Mouse (Mus musculus): ENCODE measurements at regions not wholly inside any gene's neighbourhood (a gene's known extent, or its start where the extent isn't known, plus 50 kb on each side); places are given as distances from the start of the nearest gene placed in this dataset.

- Histone ChIP-seq H3K9ac (ENCODE audit: low read length) (no peak overlapping the region), H3K4me1 (ENCODE audit: control insufficient read depth in 2 of 2, insufficient read depth in 2 of 2, low read length in 2 of 2) (peaks cover 0 to 6% of the 10 kb centered on the region in 2 experiments; a peak in 2 of 4 replicates), H3K4me2 (ENCODE audit: low read length) (no peak overlapping the region), H3K9me3 (ENCODE audit: control insufficient read depth, low read length) (no peaks in the 10 kb centered on the region), H3K36me3 (ENCODE audit: control insufficient read depth, insufficient read depth, low read length) (no peaks in the 10 kb centered on the region), H3K4me3 (ENCODE audit: control insufficient read depth in 1 of 2, insufficient read depth in 1 of 2, low read depth in 1 of 2, low read length in 2 of 2) (no peak overlapping the region), H3K27ac (replicated peaks in 1 of 2; ENCODE audit: control insufficient read depth in 1 of 2, insufficient read depth in 1 of 2, low read depth in 2 of 2, low read length in 2 of 2) (no peak overlapping the region), H3K27me3 (ENCODE audit: control insufficient read depth, insufficient read depth, low read length) (no peaks in the 10 kb centered on the region)
- 87% methylated on average over 9 of the region's 9 CpGs for WGBS
- no peak for ATAC-seq (ENCODE audit: insufficient number of reproducible peaks, insufficient read depth, low FRiP score, low read depth)
Measured at GRCm38 (mm10) chr17:79498321-79498720, 113.3 kb upstream of the Rmdn2 start.

- H3K4me1 ChIP-seq (ENCODE audit: control insufficient read depth in 2 of 2, insufficient read depth in 2 of 2, low read length in 2 of 2): peaks cover 0 to 6% of the 10 kb centered on the region in 2 experiments; a peak in 2 of 4 replicates
- H3K4me2 ChIP-seq (ENCODE audit: low read length): no peak overlapping the region
- H3K36me3 ChIP-seq (ENCODE audit: control insufficient read depth, insufficient read depth, low read length): no peaks in the 10 kb centered on the region
- no peak overlapping the region for H3K9ac ChIP-seq (ENCODE audit: low read length)
- H3K4me3 ChIP-seq (ENCODE audit: control insufficient read depth in 1 of 2, insufficient read depth in 1 of 2, low read depth in 1 of 2, low read length in 2 of 2): no peak overlapping the region
- no peak for ATAC-seq (ENCODE audit: insufficient number of reproducible peaks, insufficient read depth, low FRiP score, low read depth)
- no peaks in the 10 kb centered on the region for H3K27me3 ChIP-seq (ENCODE audit: control insufficient read depth, insufficient read depth, low read length)
- no peaks in the 10 kb centered on the region for H3K9me3 ChIP-seq (ENCODE audit: control insufficient read depth, low read length)
- whole genome bisulfite sequencing: 65% methylated on average over 1 of the region's 1 CpGs
- H3K27ac ChIP-seq (replicated peaks in 1 of 2; ENCODE audit: control insufficient read depth in 1 of 2, insufficient read depth in 1 of 2, low read depth in 2 of 2, low read length in 2 of 2): no peak overlapping the region
Measured at GRCm38 (mm10) chr17:79501031-79501474, 110.6 kb upstream of the Rmdn2 start.

- 64% methylated on average over 2 of the region's 2 CpGs for WGBS
- no peaks in the 10 kb centered on the region for H3K27me3 ChIP-seq (ENCODE audit: control insufficient read depth, insufficient read depth, low read length)
Measured at GRCm38 (mm10) chr17:79501926-79502325, 109.7 kb upstream of the Rmdn2 start.

DNA sequence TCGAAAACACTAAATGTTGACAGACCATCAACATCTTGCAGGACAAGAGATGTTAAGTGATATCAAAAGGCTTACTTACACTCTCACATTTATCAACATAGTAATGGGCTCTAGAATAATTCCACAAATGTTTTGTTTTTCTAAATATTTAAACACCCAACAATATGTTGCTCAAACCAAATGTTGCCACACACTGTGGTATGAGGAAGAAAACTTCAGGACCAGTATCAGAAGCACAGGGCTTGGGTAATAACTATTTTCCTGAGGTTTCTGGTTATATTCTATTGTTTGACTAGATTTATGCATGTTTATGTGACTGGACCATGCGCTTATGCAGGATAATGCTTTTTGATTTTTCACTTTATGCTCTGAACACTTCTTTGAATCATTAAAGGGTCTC lies 108.6 kb upstream of the Rmdn2 start:
- no peak for ATAC-seq (ENCODE audit: insufficient number of reproducible peaks, insufficient read depth, low FRiP score, low read depth)
- WGBS: 89% methylated on average over 2 of the region's 2 CpGs
- H3K4me3 ChIP-seq (ENCODE audit: control insufficient read depth in 1 of 2, insufficient read depth in 1 of 2, low read depth in 1 of 2, low read length in 2 of 2): no peak overlapping the region

More at GRCm38 (mm10) chr17:79501926-79502325, 109.7 kb upstream of the Rmdn2 start:
- H3K9me3 ChIP-seq (ENCODE audit: control insufficient read depth, low read length): no peaks in the 10 kb centered on the region
- ATAC-seq (ENCODE audit: insufficient number of reproducible peaks, insufficient read depth, low FRiP score, low read depth): no peak
- no peak overlapping the region for H3K9ac ChIP-seq (ENCODE audit: low read length)
- no peak overlapping the region for H3K4me3 ChIP-seq (ENCODE audit: control insufficient read depth in 1 of 2, insufficient read depth in 1 of 2, low read depth in 1 of 2, low read length in 2 of 2)
- no peak overlapping the region for H3K27ac ChIP-seq (replicated peaks in 1 of 2; ENCODE audit: control insufficient read depth in 1 of 2, insufficient read depth in 1 of 2, low read depth in 2 of 2, low read length in 2 of 2)
- peaks cover 0 to 6% of the 10 kb centered on the region in 2 experiments; a peak in 2 of 4 replicates for H3K4me1 ChIP-seq (ENCODE audit: control insufficient read depth in 2 of 2, insufficient read depth in 2 of 2, low read length in 2 of 2)
- H3K4me2 ChIP-seq (ENCODE audit: low read length): no peak overlapping the region
- no peaks in the 10 kb centered on the region for H3K36me3 ChIP-seq (ENCODE audit: control insufficient read depth, insufficient read depth, low read length)

DNA sequence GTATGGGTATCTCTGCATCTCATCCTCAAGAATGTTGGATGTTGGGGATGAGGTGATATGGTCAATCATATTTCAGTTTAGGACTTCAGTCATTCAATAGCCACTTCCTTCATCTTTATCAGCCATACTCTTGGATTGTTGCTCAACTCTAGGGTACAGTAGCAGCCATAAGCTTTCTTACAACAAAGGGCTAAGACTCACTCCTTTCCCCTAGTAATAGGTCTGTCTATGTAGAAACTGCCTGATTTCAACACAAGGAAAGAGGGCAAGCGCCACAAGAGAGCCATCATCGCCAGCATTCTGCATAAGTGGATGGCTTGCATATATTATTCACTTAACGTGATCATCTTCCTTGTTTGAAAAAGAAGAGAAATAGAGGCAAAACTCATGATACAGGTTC lies 107.5 kb upstream of the Rmdn2 start:
- Histone ChIP-seq H3K27ac (replicated peaks in 1 of 2; ENCODE audit: control insufficient read depth in 1 of 2, insufficient read depth in 1 of 2, low read depth in 2 of 2, low read length in 2 of 2) (no peak overlapping the region), H3K4me1 (ENCODE audit: control insufficient read depth in 2 of 2, insufficient read depth in 2 of 2, low read length in 2 of 2) (peaks cover 3 to 4% of the 10 kb centered on the region in 2 experiments; a peak in 3 of 4 replicates), H3K4me3 (ENCODE audit: control insufficient read depth in 1 of 2, insufficient read depth in 1 of 2, low read depth in 1 of 2, low read length in 2 of 2) (no peak overlapping the region), H3K4me2 (ENCODE audit: low read length) (no peak overlapping the region), H3K36me3 (ENCODE audit: control insufficient read depth, insufficient read depth, low read length) (no peaks in the 10 kb centered on the region), H3K9ac (ENCODE audit: low read length) (no peak overlapping the region), H3K9me3 (ENCODE audit: control insufficient read depth, low read length) (no peaks in the 10 kb centered on the region), H3K27me3 (ENCODE audit: control insufficient read depth, insufficient read depth, low read length) (no peaks in the 10 kb centered on the region)
- no peak for ATAC-seq (ENCODE audit: insufficient number of reproducible peaks, insufficient read depth, low FRiP score, low read depth)
- WGBS: 92% methylated on average over 3 of the region's 3 CpGs

More for the DNA sequence above, 108.6 kb upstream of the Rmdn2 start:
- H3K4me1 ChIP-seq (ENCODE audit: control insufficient read depth in 2 of 2, insufficient read depth in 2 of 2, low read length in 2 of 2): peaks cover 0 to 2% of the 10 kb centered on the region in 2 experiments; a peak in 1 of 4 replicates
- H3K9me3 ChIP-seq (ENCODE audit: control insufficient read depth, low read length): no peaks in the 10 kb centered on the region
- H3K36me3 ChIP-seq (ENCODE audit: control insufficient read depth, insufficient read depth, low read length): no peaks in the 10 kb centered on the region
- no peak overlapping the region for H3K27ac ChIP-seq (replicated peaks in 1 of 2; ENCODE audit: control insufficient read depth in 1 of 2, insufficient read depth in 1 of 2, low read depth in 2 of 2, low read length in 2 of 2)
- H3K27me3 ChIP-seq (ENCODE audit: control insufficient read depth, insufficient read depth, low read length): no peaks in the 10 kb centered on the region
- no peak overlapping the region for H3K9ac ChIP-seq (ENCODE audit: low read length)
- no peak overlapping the region for H3K4me2 ChIP-seq (ENCODE audit: low read length)

DNA sequence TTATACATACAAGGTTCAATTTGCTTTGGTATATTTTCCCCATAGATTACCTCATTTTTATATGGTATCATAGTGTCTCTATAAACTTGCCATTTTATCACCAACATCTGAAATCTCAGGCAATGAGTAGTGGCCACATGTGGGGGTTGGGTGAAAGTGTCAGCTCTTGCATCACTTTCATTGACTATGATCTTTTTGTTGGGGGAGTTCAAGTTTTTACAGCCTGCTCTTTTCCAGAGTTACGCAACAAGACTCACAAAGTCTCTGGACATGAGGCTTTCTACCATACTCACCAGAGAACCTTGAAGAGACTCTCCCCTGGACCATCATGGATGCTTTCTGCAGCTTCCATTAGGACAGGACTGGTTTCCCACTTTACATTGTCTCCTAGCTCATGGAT lies 106.1 kb upstream of the Rmdn2 start:
- no peak overlapping the region for H3K4me2 ChIP-seq (ENCODE audit: low read length)
- no peaks in the 10 kb centered on the region for H3K36me3 ChIP-seq (ENCODE audit: control insufficient read depth, insufficient read depth, low read length)
- H3K27me3 ChIP-seq (ENCODE audit: control insufficient read depth, insufficient read depth, low read length): no peaks in the 10 kb centered on the region
- H3K9ac ChIP-seq (ENCODE audit: low read length): no peak overlapping the region
- H3K27ac ChIP-seq (replicated peaks in 1 of 2; ENCODE audit: control insufficient read depth in 1 of 2, insufficient read depth in 1 of 2, low read depth in 2 of 2, low read length in 2 of 2): no peak overlapping the region
- no peak overlapping the region for H3K4me3 ChIP-seq (ENCODE audit: control insufficient read depth in 1 of 2, insufficient read depth in 1 of 2, low read depth in 1 of 2, low read length in 2 of 2)
- H3K4me1 ChIP-seq (ENCODE audit: control insufficient read depth in 2 of 2, insufficient read depth in 2 of 2, low read length in 2 of 2): peaks cover 14 to 17% of the 10 kb centered on the region in 2 experiments
- no peak for ATAC-seq (ENCODE audit: insufficient number of reproducible peaks, insufficient read depth, low FRiP score, low read depth)
- H3K9me3 ChIP-seq (ENCODE audit: control insufficient read depth, low read length): no peaks in the 10 kb centered on the region
- WGBS: 96% methylated on average over 1 of the region's 1 CpGs

GRCm38 (mm10) chr17:79509281-79509680 lies 102.4 kb upstream of the Rmdn2 start:
- WGBS: 62% methylated on average over 8 of the region's 8 CpGs
- ATAC-seq (ENCODE audit: insufficient number of reproducible peaks, insufficient read depth, low FRiP score, low read depth): no peak
- Histone ChIP-seq H3K4me2 (ENCODE audit: low read length) (no peak overlapping the region), H3K9ac (ENCODE audit: low read length) (no peak overlapping the region), H3K4me3 (ENCODE audit: control insufficient read depth in 1 of 2, insufficient read depth in 1 of 2, low read depth in 1 of 2, low read length in 2 of 2) (no peak overlapping the region), H3K9me3 (ENCODE audit: control insufficient read depth, low read length) (no peaks in the 10 kb centered on the region), H3K36me3 (ENCODE audit: control insufficient read depth, insufficient read depth, low read length) (no peaks in the 10 kb centered on the region), H3K4me1 (ENCODE audit: control insufficient read depth in 2 of 2, insufficient read depth in 2 of 2, low read length in 2 of 2) (peaks cover 19 to 21% of the 10 kb centered on the region in 2 experiments), H3K27ac (replicated peaks in 1 of 2; ENCODE audit: control insufficient read depth in 1 of 2, insufficient read depth in 1 of 2, low read depth in 2 of 2, low read length in 2 of 2) (peak overlapping the region; percentile 46 to 56; a peak in 2 of 4 replicates), H3K27me3 (ENCODE audit: control insufficient read depth, insufficient read depth, low read length) (no peaks in the 10 kb centered on the region)
